Mouse (Mus musculus) brain, embryonic 18.5 days (tissue): ENCODE measurements around the gene Tnrc6b.
"Not testable (repeated sequence)": the region's sequence is repeated elsewhere in the genome, so short reads cannot be mapped to it uniquely, and the experiment has no call there.

Source experiments
- DNase-seq: peaks from one replicate; pipeline ENCODE4 v3.0.0-alpha.2; 2012; ENCODE audit warnings: low read depth, low spot score

Gene Tnrc6b

GRCm38 (mm10) chr15:80701481-80702257 lies 9.4 kb upstream of the Tnrc6b start:
- no peak for DNase-seq

DNA sequence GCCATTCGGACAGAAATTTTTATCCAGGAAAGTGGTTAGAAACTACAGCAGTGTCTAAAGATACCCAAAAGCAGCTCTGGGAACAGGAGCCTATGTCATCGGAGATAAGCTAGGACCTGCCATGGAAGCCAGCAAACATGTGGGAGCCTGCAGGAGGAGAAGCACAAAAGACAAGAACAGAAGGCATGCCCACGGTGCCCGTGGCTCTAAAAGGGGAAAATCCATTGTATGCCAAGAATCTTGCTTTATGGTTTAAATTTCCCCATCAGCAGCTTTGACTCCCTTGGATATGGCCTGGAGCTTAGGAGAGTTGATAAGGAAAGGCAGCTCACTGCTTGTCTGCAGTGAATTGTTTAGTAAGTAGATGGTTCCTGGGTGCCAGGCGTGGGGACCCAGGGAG lies 8.2 kb upstream of the Tnrc6b start:
- no peak for DNase-seq

GRCm38 (mm10) chr15:80703495-80703894 lies 7.6 kb upstream of the Tnrc6b start:
- no peak for DNase-seq

- no peak for DNase-seq
Observed at GRCm38 (mm10) chr15:80704267-80704666, 6.8 kb upstream of the Tnrc6b start.

DNA sequence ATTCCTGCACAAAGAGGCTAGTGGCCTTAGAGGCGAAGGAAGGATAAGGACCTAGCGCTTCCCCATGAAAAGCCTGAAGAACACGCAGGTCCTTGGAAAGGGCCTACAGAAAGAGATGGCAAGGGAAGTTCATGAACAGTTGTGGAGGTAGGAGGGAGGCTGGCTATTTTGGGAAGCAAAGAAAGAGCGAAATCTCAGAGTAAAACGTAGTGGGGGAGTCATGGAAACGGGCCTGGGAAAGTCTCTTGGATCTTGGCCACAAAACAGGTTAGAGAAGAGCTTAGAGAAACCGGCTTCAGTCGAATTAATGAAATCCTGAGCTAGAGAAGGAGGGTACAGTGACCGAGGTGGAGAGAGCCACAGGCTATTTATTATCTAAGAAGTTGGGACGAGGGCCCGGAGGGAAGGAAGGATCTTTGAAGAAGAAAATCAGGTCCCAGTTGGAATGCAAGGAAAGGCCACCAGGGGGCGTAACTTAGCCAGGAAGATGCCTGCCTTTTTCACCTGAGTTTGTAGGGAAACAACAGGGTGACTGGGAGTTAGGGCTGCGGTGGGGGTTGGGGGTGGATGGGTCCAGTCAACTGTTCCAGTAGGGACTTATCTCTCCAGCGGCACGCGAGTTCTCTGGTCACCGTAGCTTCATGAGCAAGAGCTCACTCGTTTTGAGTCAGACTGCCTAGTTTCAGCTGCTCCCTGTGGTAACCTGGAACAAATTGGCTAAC lies 5.1 kb upstream of the Tnrc6b start:
- DNase-seq, result no peak

- DNase-seq, result no peak
Observed at GRCm38 (mm10) chr15:80706596-80706995, 4.5 kb upstream of the Tnrc6b start.

GRCm38 (mm10) chr15:80707088-80707487 lies 4.0 kb upstream of the Tnrc6b start:
- no peak for DNase-seq

DNA sequence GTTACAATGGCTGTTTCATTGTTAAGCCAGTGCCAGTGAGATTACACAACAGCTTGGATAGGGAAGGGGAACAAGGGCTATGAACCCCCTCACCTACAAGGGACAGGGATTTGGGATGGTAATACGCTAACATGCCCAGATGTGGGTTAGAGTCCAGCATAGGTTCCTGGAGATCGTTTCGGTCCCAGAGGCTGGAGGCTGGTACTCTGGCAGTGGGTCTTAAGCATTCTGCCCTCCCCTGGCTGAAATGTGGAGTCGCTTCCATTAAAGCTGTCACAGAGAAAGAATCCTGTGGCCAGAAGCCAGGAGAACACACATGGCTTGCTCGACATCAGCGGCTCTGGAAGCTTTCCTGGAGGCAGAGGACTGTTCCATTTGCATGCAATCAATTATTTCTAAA lies 1.5 kb upstream of the Tnrc6b start:
- DNase-seq, result no peak

DNA sequence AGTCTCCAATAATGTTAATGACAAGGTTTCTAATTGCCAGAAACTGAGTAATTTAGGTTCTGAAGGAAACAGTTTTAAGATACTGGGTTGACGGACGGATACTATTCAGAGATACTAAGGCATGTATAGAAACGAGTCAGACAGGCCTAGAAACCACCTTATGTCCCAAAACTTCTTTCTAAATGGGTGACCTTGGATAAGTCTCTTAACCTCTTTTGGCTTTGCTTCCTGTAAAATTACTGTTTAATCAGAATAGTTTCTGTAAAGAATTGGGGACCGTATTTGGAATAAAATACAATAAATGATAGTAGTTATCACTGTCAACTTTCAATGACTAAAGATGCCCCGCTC lies 881 bp upstream of the Tnrc6b start:
- DNase-seq, result no peak

DNA sequence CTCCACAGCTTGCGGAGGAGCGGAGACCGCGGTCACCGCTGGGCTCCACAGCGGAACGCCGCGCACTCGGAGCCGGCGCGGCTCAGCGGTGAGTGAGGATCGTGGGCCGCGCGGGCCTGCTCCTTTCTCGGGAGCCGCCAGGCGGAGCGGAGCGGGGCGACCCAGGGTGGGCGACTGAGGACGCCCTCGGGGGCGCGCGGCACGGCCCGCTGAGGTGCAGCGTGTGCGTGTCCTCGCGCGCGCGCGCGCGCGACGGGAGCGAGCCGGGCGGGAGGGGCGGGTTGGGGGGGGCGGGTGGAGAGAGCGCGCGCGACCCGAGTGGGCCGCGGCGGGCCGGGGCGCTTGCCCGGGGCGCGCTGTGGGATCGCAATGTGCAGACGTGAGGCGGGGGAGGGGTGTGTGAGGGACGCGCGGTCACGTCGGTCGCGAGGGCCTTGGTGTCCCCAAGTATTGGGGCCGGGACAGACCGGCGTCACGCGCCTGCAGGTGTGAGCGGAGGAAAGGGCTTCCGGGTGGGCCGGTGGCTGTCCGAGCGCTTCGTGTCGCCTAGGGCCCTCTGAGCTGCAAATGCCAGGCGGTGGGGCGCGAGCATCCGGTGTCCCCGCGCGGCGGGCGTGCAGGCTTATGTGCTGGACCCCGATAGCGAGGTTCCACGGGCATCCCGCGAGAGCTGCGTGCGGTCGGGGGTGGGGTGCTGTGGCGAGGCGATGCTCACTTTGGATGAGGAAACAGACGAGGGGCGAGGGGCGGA lies 463 bp downstream of the Tnrc6b start:
- no peak for DNase-seq

DNA sequence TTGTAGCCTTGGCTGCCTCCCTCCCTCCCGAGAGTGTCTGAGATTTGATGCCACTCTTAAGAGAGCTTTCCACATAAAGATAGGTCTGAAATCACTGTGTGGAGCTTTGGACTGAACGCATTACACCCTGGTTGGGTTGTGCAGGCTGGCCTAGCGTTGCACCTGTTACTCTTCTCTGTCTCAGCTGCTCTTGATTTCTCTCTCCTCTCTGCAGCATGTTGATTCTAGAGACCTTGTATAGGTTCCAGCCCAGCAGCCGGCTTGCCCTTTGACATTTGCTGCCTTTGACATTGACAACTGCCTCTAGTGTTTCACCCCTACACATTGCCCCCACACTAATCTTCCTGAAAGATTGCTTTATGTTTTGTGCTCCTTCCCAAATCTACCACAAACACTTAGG lies 3.2 kb downstream of the Tnrc6b start:
- no peak for DNase-seq

DNA sequence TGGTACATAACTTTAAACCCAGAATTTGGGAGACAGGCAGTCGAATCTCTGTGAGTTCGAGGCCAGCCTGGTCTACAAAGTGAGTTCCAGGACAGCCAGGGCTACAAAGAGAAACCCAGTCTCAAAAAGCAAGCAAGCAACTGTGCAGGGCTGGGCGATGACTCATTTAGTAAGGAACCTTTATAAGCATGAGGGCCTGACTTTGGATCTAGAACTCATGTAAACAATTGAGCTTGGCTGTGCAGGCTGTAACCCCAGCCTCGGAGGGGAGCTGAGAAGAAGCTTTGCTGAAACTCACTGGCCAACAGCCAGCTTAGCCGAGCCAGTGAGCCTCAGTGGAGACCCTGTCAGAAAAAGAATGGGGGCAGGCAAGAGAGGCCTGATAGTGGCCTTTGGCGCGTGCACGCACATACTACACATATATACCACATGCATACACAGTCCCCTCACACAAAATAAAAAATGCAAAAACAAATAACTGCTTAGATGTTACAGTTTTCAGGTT lies 5.6 kb downstream of the Tnrc6b start:
- DNase-seq, result no peak

- DNase-seq, result no peak
Observed at GRCm38 (mm10) chr15:80717431-80717830, 6.3 kb downstream of the Tnrc6b start.

- no peak for DNase-seq
Observed at GRCm38 (mm10) chr15:80720249-80720648, 9.1 kb downstream of the Tnrc6b start.

GRCm38 (mm10) chr15:80721861-80722260 lies 10.7 kb downstream of the Tnrc6b start:
- DNase-seq, result no peak

DNA sequence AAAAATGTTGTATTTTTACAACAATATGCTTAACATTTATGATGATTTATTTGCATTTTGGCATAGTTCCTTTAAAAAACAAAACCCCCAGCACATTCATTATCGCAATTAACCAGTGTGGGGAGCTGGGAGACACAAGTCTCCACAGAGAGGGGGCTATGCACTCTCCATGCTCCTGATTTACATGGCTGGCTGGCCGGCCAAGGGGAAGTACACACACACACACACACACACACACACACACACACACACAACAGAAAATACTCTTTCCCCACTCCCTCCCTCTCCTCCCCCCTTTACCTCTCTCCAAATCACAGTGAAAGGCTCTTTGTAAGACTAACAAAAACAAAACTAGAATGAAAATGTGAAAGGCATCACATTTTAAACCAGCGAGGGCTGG lies 11.3 kb downstream of the Tnrc6b start:
- DNase-seq, result no peak

- no peak for DNase-seq
Observed at GRCm38 (mm10) chr15:80729477-80729876, 18.4 kb downstream of the Tnrc6b start.

DNA sequence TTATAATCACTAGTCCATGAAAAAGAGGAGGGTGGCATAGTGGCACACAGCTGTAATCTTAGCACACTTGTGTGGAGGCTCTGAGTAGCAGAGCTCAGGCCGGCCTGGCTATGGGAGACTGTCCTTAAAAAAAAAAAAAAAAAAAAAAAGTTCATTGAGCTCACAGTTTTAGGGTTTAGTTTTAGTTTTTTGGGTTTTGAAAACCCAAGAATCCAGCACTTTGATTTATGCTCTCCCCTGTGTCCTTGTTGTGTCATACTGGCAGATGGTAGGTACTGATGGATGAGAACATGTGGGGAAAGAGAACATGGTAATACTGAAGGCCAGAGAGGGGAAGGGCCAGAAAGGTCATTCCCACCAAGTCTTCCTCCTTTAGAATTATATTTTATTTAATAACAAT lies 19.9 kb downstream of the Tnrc6b start:
- DNase-seq, result no peak

DNA sequence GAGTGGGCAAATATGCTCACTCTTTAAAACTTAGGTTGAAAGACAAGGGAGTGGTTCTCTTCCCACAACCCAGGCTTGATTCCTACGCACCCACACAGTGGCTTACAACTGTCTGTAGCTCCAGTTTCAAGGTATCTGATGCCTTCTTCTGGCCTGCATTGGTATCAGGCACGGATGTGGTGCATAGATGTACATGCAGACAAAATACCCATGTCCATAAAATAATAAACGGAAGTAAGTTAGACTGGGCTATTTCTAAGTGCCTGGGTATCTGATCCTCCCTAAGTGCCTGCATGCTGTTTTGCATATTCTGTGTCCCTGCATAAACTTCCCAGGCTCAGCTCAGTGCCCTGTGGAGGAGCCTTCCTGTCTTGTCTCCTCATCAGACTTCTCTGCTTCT lies 20.4 kb downstream of the Tnrc6b start:
- DNase-seq, result no peak

- no peak for DNase-seq
Observed at GRCm38 (mm10) chr15:80732266-80733030, 21.3 kb downstream of the Tnrc6b start.

GRCm38 (mm10) chr15:80735300-80735699 lies 24.2 kb downstream of the Tnrc6b start:
- no peak for DNase-seq

GRCm38 (mm10) chr15:80735708-80736107 lies 24.6 kb downstream of the Tnrc6b start:
- DNase-seq, result not testable (repeated sequence)
